ENCODE assay signal across 17 mouse cellular contexts in genomic region chr16:56232736-56233135, GRCm38 (mm10). TPM values are rescaled to one million over a fixed set of nuclear protein-coding genes. Genes with fewer than 3 reads are reported as not detected.
A peak's percentile ranks its signal among the peaks of the same experiment; 100 is the strongest.
DNase-seq lines count a peak whose midpoint lies in the region; ATAC-seq and TF ChIP-seq lines count a peak whose summit lies in the region.
"Had no signal": no experiment of that assay in that cellular context is flagged by ENCODE, and none has a peak within 500 bp of the region (broad histone marks: within the 10 kb centered on the region; RNA-seq: fewer than 3 reads in every experiment).

No protein-coding gene starts in this region.

- TF ChIP-seq CTCF in layer of hippocampus, adult 2 months (conservative IDR thresholded peaks at IDR 0.05), result no peak

- no peaks in the 10 kb centered on the region for H3K9me3 ChIP-seq in embryonic facial prominence, embryonic 14.5 days (ENCODE audit: control insufficient read depth, low read length)
- H3K9me3 ChIP-seq in embryonic facial prominence, embryonic 10.5 days, result no peaks in the 10 kb centered on the region
- no peaks in the 10 kb centered on the region for H3K9me3 ChIP-seq in forebrain, embryonic 11.5 days (ENCODE audit: control insufficient read depth, low read length)
- H3K9me3 ChIP-seq in liver, embryonic 12.5 days (replicated peaks), result no peaks in the 10 kb centered on the region
- H3K9me3 ChIP-seq: forebrain, embryonic 10.5 days; hindbrain, embryonic 15.5 days; kidney, embryonic 15.5 days; midbrain, embryonic 13.5 days; stomach, embryonic 15.5 days had no signal

- peaks cover 5% of the 10 kb centered on the region; the same call in 1 of the 2 replicates for H3K36me3 ChIP-seq in embryonic facial prominence, embryonic 14.5 days (ENCODE audit: control insufficient read depth, insufficient read depth, low read length)
- H3K36me3 ChIP-seq in embryonic facial prominence, embryonic 10.5 days (replicated peaks), result no peaks in the 10 kb centered on the region
- no peaks in the 10 kb centered on the region for H3K36me3 ChIP-seq in forebrain, embryonic 11.5 days (ENCODE audit: control insufficient read depth, insufficient read depth, low read length)
- H3K36me3 ChIP-seq in liver, embryonic 12.5 days, result no peaks in the 10 kb centered on the region
- H3K36me3 ChIP-seq: forebrain, embryonic 10.5 days; stomach, embryonic 15.5 days had no signal

- peak; percentile 16 for DNase-seq in embryonic facial prominence, embryonic 14.5 days (ENCODE audit: low spot score)
- no peak for DNase-seq in embryonic facial prominence, embryonic 10.5 days (ENCODE audit: low spot score)
- peak; percentile 3 to 9 for DNase-seq in layer of hippocampus, adult 18-20 months (ENCODE audit: low spot score in 2 of 2)
- DNase-seq in layer of hippocampus, adult 2 months (ENCODE audit: low spot score in 2 of 2), result no peak
- peak; percentile 72 to 80 for DNase-seq in cerebellum, postnatal 10 days
- peak; percentile 5 for DNase-seq in heart, postnatal 25 days (ENCODE audit: low spot score)
- no peak for DNase-seq in forebrain, embryonic 11.5 days (ENCODE audit: low spot score)
- DNase-seq: embryo, embryonic 11 days; right cerebral cortex, postnatal 14 days; thymus, postnatal 25 days had no signal

- H3K4me1 ChIP-seq in embryonic facial prominence, embryonic 14.5 days (ENCODE audit: control insufficient read depth, insufficient read depth, low read length), result no peaks in the 10 kb centered on the region
- no peaks in the 10 kb centered on the region for H3K4me1 ChIP-seq in embryonic facial prominence, embryonic 10.5 days
- no peaks in the 10 kb centered on the region for H3K4me1 ChIP-seq in forebrain, embryonic 11.5 days (replicated peaks; ENCODE audit: control insufficient read depth, insufficient read depth, low read length)
- no peaks in the 10 kb centered on the region for H3K4me1 ChIP-seq in liver, embryonic 12.5 days
- H3K4me1 ChIP-seq: forebrain, embryonic 10.5 days; hindbrain, embryonic 15.5 days; kidney, embryonic 15.5 days; midbrain, embryonic 13.5 days; stomach, embryonic 15.5 days had no signal

- H3K27me3 ChIP-seq in embryonic facial prominence, embryonic 14.5 days (replicated peaks; ENCODE audit: control insufficient read depth, insufficient read depth, low read length), result no peaks in the 10 kb centered on the region
- no peaks in the 10 kb centered on the region for H3K27me3 ChIP-seq in embryonic facial prominence, embryonic 10.5 days (replicated peaks; ENCODE audit: low read depth, poor library complexity, severe bottlenecking)
- H3K27me3 ChIP-seq in forebrain, embryonic 11.5 days (ENCODE audit: control insufficient read depth, insufficient read depth, low read length), result no peaks in the 10 kb centered on the region
- H3K27me3 ChIP-seq in liver, embryonic 12.5 days (replicated peaks), result no peaks in the 10 kb centered on the region
- H3K27me3 ChIP-seq: hindbrain, embryonic 15.5 days; kidney, embryonic 15.5 days; midbrain, embryonic 13.5 days; stomach, embryonic 15.5 days had no signal

- H3K9ac ChIP-seq in embryonic facial prominence, embryonic 14.5 days (ENCODE audit: low read depth, low read length), result no peak overlapping the region
- no peak overlapping the region for H3K9ac ChIP-seq in forebrain, embryonic 11.5 days (ENCODE audit: low read length)
- no peak overlapping the region for H3K9ac ChIP-seq in liver, embryonic 12.5 days
- H3K9ac ChIP-seq: hindbrain, embryonic 15.5 days; kidney, embryonic 15.5 days; midbrain, embryonic 13.5 days; stomach, embryonic 15.5 days had no signal

- H3K27ac ChIP-seq in embryonic facial prominence, embryonic 14.5 days (replicated peaks; ENCODE audit: low read depth, low read length), result no peak overlapping the region
- no peak overlapping the region for H3K27ac ChIP-seq in embryonic facial prominence, embryonic 10.5 days (replicated peaks)
- H3K27ac ChIP-seq in layer of hippocampus, adult 2 months, result no peak overlapping the region
- H3K27ac ChIP-seq in forebrain, embryonic 11.5 days (ENCODE audit: low read depth, low read length), result no peak overlapping the region
- H3K27ac ChIP-seq in liver, embryonic 12.5 days, result no peak overlapping the region
- H3K27ac ChIP-seq: forebrain, embryonic 10.5 days; hindbrain, embryonic 15.5 days; kidney, embryonic 15.5 days; midbrain, embryonic 13.5 days; stomach, embryonic 15.5 days had no signal

- intact Hi-C loops in heart, postnatal 25 days (cut with DNase I), result no loop called here

- WGBS in embryonic facial prominence, embryonic 14.5 days, result 68% methylated on average over 10 of the region's 10 CpGs
- WGBS in embryonic facial prominence, embryonic 10.5 days, result 90% methylated on average over 10 of the region's 10 CpGs
- 88% methylated on average over 10 of the region's 10 CpGs for WGBS in forebrain, embryonic 11.5 days
- WGBS in liver, embryonic 12.5 days (ENCODE audit: insufficient replicate concordance), result 72% methylated on average over 10 of the region's 10 CpGs

- no peak overlapping the region for H3K4me2 ChIP-seq in embryonic facial prominence, embryonic 14.5 days (ENCODE audit: low read depth, low read length)
- no peak overlapping the region for H3K4me2 ChIP-seq in forebrain, embryonic 11.5 days (ENCODE audit: low read depth, low read length, severe bottlenecking)
- H3K4me2 ChIP-seq in liver, embryonic 12.5 days, result no peak overlapping the region
- H3K4me2 ChIP-seq: hindbrain, embryonic 15.5 days; kidney, embryonic 15.5 days; midbrain, embryonic 13.5 days; stomach, embryonic 15.5 days had no signal

- no peak for ATAC-seq in embryonic facial prominence, embryonic 14.5 days (ENCODE audit: low read depth)
- ATAC-seq in forebrain, embryonic 11.5 days (replicated peaks; ENCODE audit: low FRiP score), result no peak
- no peak for ATAC-seq in liver, embryonic 12.5 days
- ATAC-seq: midbrain, embryonic 13.5 days had no signal

- no peak overlapping the region for H3K4me3 ChIP-seq in embryonic facial prominence, embryonic 14.5 days (ENCODE audit: low read depth, low read length)
- H3K4me3 ChIP-seq in embryonic facial prominence, embryonic 10.5 days, result no peak overlapping the region
- H3K4me3 ChIP-seq in layer of hippocampus, adult 2 months, result no peak overlapping the region
- no peak overlapping the region for H3K4me3 ChIP-seq in forebrain, embryonic 11.5 days (ENCODE audit: low read depth, low read length)
- H3K4me3 ChIP-seq in liver, embryonic 12.5 days, result no peak overlapping the region
- H3K4me3 ChIP-seq: forebrain, embryonic 10.5 days; hindbrain, embryonic 15.5 days; kidney, embryonic 15.5 days; midbrain, embryonic 13.5 days; stomach, embryonic 15.5 days had no signal

RNA-seq across cellular contexts. Expression of gene Impg2, which starts 28.6 kb away (rescaled TPM):
- polyA plus RNA-seq in embryonic facial prominence, embryonic 14.5 days (2014; fragmentation: Nextera tagmentation; extraction: Ambion mirVana), result 0.28 and 0.70 TPM in 2 replicates
- 0.05 and 0.09 TPM in 2 replicates for polyA plus RNA-seq in embryonic facial prominence, embryonic 10.5 days (2016; fragmentation: Nextera tagmentation; extraction: Ambion mirVana)
- total RNA-seq in layer of hippocampus, adult 18-20 months (2021), result under 1 TPM; 0.66 to 0.69 TPM
- total RNA-seq in layer of hippocampus, adult 2 months (2021), result 1 to 10 TPM in 1 of 2 experiments, under 1 TPM in 1; 0.97 to 1.1 TPM
- under 1 TPM; 0.05 to 0.08 TPM for total RNA-seq in heart, postnatal 25 days (2021)
- 0.11 and 0.28 TPM in 2 replicates for polyA plus RNA-seq in forebrain, embryonic 11.5 days (2014; fragmentation: Nextera tagmentation; extraction: Ambion mirVana)
- 0.11 and 0.18 TPM in 2 replicates for polyA plus RNA-seq in liver, embryonic 12.5 days (2016; fragmentation: Nextera tagmentation; extraction: Ambion mirVana)
- total RNA-seq: gastrocnemius, adult 8-10 months had no signal

Comparison
In these comparisons a context has a peak if more than half of its experiments do, and no peak if none do; other contexts are left out.
1. DNase-seq: peak in embryonic facial prominence, embryonic 14.5 days (single experiment), layer of hippocampus, adult 18-20 months (2 of 2), cerebellum, postnatal 10 days (2 of 2) and heart, postnatal 25 days (single experiment); none in embryonic facial prominence, embryonic 10.5 days (single experiment), layer of hippocampus, adult 2 months (0 of 2) and forebrain, embryonic 11.5 days (single experiment).